Mouse (Mus musculus) ES-Bruce4 (cell line): ENCODE data around the gene Pcdh19.

ENCODE experiments used
- CTCF ChIP-seq: IDR thresholded peaks from one replicate; pipeline ENCODE4 v1.8.1; 2011; ENCODE audit warnings: low read depth, low read length
- POLR2A ChIP-seq: IDR thresholded peaks from one replicate; pipeline ENCODE4 v1.8.1; 2011; ENCODE audit warnings: low read length; ENCODE audit not compliant: insufficient read depth

DNA sequence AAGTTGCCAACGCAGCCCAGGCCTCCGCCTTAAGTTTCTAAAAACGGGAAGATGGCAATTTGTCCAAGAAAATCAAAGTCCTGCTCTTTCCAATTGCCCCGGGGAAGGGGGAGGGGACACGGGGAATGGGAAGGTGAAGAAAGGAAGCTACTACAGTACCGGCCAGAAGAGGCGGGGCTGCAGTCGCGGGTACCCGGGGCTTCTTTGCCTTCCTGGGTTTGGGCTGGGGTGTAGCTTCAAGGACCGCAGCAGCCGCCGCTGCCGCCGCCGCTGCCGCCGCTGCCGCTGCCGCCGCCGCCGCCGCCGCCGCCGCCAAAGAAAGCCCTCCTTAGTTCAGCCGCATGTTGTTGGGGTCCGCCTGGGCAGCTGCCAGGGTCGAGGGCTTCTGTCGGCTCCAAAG lies 631 bp downstream of the Pcdh19 start:
- no peak for TF ChIP-seq POLR2A
- TF ChIP-seq CTCF, result no peak
